Mouse (Mus musculus) liver, embryonic 11.5 days (tissue): ENCODE results near the gene Tex14. TPM values are rescaled to one million over a fixed set of nuclear protein-coding genes. Genes with fewer than 3 reads are reported as not detected.

ENCODE experiments used
- ATAC-seq: fragments of 200-750 bp; cut with Nextera tagmentation; replicated peaks from 2 replicates; pipeline ENCODE4 v1.8.0; 2017; ENCODE audit warnings: moderate number of reproducible peaks, mild to moderate bottlenecking, moderate TSS enrichment, moderate library complexity; ENCODE audit not compliant: low FRiP score
- DNase-seq: peaks from one replicate; pipeline ENCODE4 v3.0.0-alpha.2; 2017; ENCODE audit warnings: low spot score
- H3K27ac ChIP-seq: fragments of 300-500 bp; sonication (generic); 2 replicates; pipeline ENCODE4 v1.5.1; 2014; ENCODE audit warnings: mild to moderate bottlenecking, low read depth, low read length, control low read depth
- H3K27me3 ChIP-seq: fragments of 300-500 bp; sonication (generic); replicated peaks from 2 replicates; pipeline ENCODE4 v1.6.1; 2014; ENCODE audit warnings: low read length, mixed read lengths; ENCODE audit not compliant: control insufficient read depth, insufficient read depth
- H3K36me3 ChIP-seq: fragments of 300-500 bp; sonication (generic); 2 replicates; pipeline ENCODE4 v1.6.1; 2014; ENCODE audit warnings: mild to moderate bottlenecking, low read length, moderate library complexity, mixed read lengths; ENCODE audit not compliant: control insufficient read depth, insufficient read depth
- H3K4me1 ChIP-seq: fragments of 300-500 bp; sonication (generic); replicated peaks from 2 replicates; pipeline ENCODE4 v1.6.1; 2014; ENCODE audit warnings: low read length, mixed read lengths; ENCODE audit not compliant: control insufficient read depth, insufficient read depth
- H3K4me2 ChIP-seq: fragments of 300-500 bp; sonication (generic); 2 replicates; pipeline ENCODE4 v1.6.1; 2014; ENCODE audit warnings: mild to moderate bottlenecking, control low read depth, moderate library complexity
- H3K4me3 ChIP-seq: fragments of 300-500 bp; sonication (generic); 2 replicates; pipeline ENCODE4 v1.5.1; 2014; ENCODE audit warnings: low read depth, low read length, control low read depth
- H3K9ac ChIP-seq: fragments of 300-500 bp; sonication (generic); 2 replicates; pipeline ENCODE4 v1.6.1; 2014; ENCODE audit warnings: low read depth, low read length, control low read depth
- H3K9me3 ChIP-seq: fragments of 300-500 bp; sonication (generic); 2 replicates; pipeline ENCODE4 v1.6.1; 2016; ENCODE audit warnings: low read length, inconsistent platforms, mixed read lengths; ENCODE audit not compliant: control insufficient read depth
- WGBS: fragments of 180-500 bp; shearing (Covaris S2); extraction: QIAGEN DNeasy Blood & Tissue Kit; methylation state at CpG from one replicate; pipeline ENCODE4 v1.1.7; 2014; 5-methylcytosine and 5-hydroxymethylcytosine counted together
- polyA plus RNA-seq: library from polyadenylated mRNA; unstranded; fragments of >200 nt; fragmentation: Nextera tagmentation; extraction: Ambion mirVana; gene quantifications from 2 replicates; pipeline ENCODE4 v1.2.1, GENCODE M21; 2014

The Tex14 gene
- polyA plus RNA-seq, 1 experiment from 2014 or later = 0.32 TPM

DNA sequence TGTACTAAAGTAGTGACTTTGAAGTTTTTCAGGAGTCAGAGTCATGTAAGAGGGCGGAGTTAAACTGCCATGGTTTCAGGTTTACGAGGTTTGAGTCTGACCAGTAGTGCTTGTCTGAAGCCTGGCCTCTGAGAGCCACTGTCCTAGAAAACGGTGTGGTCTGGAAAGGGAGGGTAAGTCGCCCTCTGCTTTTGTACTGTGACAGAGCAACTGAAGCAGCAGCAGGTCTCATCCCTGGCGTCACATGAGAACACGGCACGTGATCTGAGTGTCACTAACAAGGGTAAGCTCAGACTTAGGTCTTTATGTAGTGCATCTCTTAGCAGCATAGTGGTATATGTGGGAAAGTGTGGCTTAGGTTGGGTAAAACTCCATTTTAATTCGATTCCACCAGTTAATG, 137.4 kb downstream of the Tex14 start:
- ATAC-seq (no peak), DNase-seq (no peak)
- Histone ChIP-seq H3K36me3 (no peaks in the 10 kb centered on the region), H3K9ac (no peak overlapping the region), H3K27me3 (no peaks in the 10 kb centered on the region), H3K4me3 (no peak overlapping the region), H3K27ac (no peak overlapping the region), H3K9me3 (no peaks in the 10 kb centered on the region), H3K4me2 (no peak overlapping the region), H3K4me1 (no peaks in the 10 kb centered on the region)
- WGBS = 43% methylated on average over 8 of the region's 8 CpGs

DNA sequence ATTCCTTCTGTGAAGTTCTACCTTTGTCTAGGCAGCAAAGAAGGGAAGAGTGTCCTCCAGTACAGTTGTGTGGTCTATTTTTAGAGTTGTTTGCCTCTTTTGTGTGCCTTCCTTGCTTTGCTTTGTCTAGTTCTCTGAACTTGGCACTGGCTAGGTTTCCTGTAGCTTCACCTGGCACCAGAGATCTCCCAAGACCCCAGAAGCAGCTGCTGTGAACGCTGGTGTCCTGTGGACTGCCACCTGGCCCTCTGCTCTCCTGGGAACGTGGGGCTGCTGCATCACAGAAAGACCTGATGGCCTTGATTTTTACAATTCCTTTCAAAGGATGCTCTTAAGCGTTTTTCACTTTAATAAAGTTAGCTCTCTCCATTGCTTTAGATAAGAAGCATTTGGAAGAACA, 138.0 kb downstream of the Tex14 start:
- DNase-seq = no peak

DNA sequence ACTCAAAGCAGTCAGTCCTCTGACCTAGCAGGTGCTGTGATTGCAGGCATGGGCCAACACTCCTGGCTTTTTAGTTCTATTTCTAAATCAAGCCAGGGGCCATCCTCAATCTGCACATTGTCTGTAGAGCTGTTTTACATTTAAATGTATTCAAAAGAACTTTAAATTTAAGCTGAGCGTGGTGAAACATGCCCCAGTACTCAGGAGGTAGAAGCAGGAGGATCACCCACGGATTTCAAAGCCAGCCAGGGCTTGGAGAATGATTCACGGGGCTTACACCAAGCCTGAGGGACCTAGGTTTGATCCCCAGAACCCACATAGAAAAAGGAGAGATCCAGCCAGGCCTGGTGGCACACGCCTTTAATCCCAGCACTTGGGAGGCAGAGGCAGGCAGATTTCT, 148.5 kb downstream of the Tex14 start:
- ATAC-seq (no peak), DNase-seq (no peak)
- H3K27ac ChIP-seq = no peak overlapping the region
- no peaks in the 10 kb centered on the region for H3K9me3 ChIP-seq
- H3K4me1 ChIP-seq = no peaks in the 10 kb centered on the region; the same call in 1 of the 2 replicates
- H3K27me3 ChIP-seq = no peaks in the 10 kb centered on the region
- 65% methylated on average over 4 of the region's 4 CpGs for WGBS
- H3K9ac ChIP-seq = no peak overlapping the region
- H3K4me3 ChIP-seq = no peak overlapping the region
- H3K4me2 ChIP-seq = no peak overlapping the region
- no peaks in the 10 kb centered on the region for H3K36me3 ChIP-seq

More for the DNA sequence above, 138.0 kb downstream of the Tex14 start:
- ATAC-seq = no peak
- Histone ChIP-seq H3K9me3 (no peaks in the 10 kb centered on the region), H3K9ac (no peak overlapping the region), H3K4me1 (no peaks in the 10 kb centered on the region), H3K36me3 (no peaks in the 10 kb centered on the region), H3K27me3 (no peaks in the 10 kb centered on the region), H3K27ac (no peak overlapping the region), H3K4me2 (no peak overlapping the region), H3K4me3 (no peak overlapping the region)
- 47% methylated on average over 3 of the region's 3 CpGs for WGBS

DNA sequence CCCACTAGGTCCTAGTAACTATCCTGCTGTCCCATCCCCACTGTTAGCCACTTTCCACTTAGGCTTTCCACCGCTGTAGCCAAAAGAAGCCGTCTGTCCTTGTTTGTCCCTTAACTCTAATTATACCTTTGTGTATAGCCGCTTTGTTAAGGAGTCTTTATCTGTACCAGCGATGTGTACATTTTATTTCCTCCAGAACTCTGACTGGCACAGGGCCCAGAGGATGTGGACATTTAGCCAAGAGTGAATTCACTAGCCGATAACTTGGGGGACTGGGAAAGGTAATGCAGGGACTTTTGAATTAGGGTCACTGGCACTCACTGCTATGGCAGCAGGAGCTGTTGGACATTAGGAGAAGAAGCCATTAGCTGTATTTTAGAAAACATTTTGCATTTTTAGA, 149.5 kb downstream of the Tex14 start:
- WGBS = 68% methylated on average over 5 of the region's 5 CpGs
- no peaks in the 10 kb centered on the region for H3K27me3 ChIP-seq
- H3K4me2 ChIP-seq = no peak overlapping the region
- H3K4me1 ChIP-seq = no peaks in the 10 kb centered on the region; the same call in 1 of the 2 replicates
- no peak overlapping the region for H3K27ac ChIP-seq
- H3K9me3 ChIP-seq = no peaks in the 10 kb centered on the region
- no peak overlapping the region for H3K9ac ChIP-seq
- H3K4me3 ChIP-seq = no peak overlapping the region
- no peaks in the 10 kb centered on the region for H3K36me3 ChIP-seq
- no peak for DNase-seq
- ATAC-seq = no peak

DNA sequence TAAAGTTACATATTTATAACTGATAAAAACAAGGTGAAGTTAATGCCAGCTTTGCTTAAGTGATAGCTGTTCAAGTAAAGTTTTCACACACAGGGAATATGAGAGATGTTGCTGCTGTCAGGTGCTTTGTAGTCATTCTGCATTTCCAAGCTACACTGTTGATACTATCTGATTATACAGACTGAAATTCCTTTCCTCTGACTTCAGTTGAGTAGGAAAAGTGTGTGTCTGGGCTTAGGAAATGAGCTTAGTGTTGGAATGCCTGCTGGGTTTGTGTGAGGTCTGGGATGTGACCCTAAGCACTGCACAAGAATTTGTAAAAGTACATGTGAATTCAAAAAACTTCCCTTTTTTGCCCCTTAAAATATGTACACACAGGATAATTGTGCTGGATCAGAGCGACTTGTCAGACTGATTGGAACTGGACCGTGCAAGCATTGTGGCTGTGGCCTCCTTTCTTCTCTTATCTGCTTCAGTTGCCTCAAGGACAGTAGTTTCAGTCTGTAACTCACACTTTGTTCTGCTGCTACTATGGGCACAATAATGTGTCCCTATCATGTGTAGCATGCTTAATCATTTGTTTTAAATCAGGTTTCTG, 150.3 kb downstream of the Tex14 start:
- no peaks in the 10 kb centered on the region for H3K27me3 ChIP-seq
- no peak overlapping the region for H3K27ac ChIP-seq
- 35% methylated on average over 2 of the region's 2 CpGs for WGBS
- DNase-seq = no peak
- no peaks in the 10 kb centered on the region for H3K9me3 ChIP-seq
- H3K4me1 ChIP-seq = no peaks in the 10 kb centered on the region; the same call in 1 of the 2 replicates
- no peak for ATAC-seq
- no peak overlapping the region for H3K4me2 ChIP-seq
- 0 out of 2 replicates have a peak overlapping the region, but pooled peaks have one; percentile 16 for H3K9ac ChIP-seq
- H3K36me3 ChIP-seq = no peaks in the 10 kb centered on the region
- no peak overlapping the region for H3K4me3 ChIP-seq

DNA sequence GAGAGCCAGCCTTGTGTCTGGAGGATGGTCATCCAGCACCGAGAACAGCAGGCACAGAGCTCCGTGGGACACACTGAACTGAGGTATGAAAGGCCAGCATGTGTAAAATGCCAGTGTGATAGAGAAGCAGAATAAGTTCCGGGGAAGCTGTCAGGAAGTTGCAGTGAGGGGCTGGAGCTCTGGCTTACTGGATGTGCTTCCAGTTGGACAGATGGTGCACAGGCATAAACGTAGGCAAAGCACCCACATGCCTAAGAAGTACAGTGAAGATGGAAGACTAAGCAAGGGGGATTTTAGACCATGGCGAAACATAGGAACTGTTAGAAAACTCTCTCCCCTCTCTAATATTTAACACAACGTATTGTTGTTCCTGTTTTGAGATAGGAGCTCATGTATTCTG, 156.3 kb downstream of the Tex14 start:
- Histone ChIP-seq H3K4me2 (no peak overlapping the region), H3K4me3 (no peak overlapping the region), H3K27ac (no peak overlapping the region), H3K27me3 (no peaks in the 10 kb centered on the region), H3K9me3 (no peaks in the 10 kb centered on the region), H3K4me1 (no peaks in the 10 kb centered on the region; the same call in 1 of the 2 replicates), H3K9ac (no peak overlapping the region), H3K36me3 (no peaks in the 10 kb centered on the region)
- ATAC-seq = no peak
- DNase-seq = no peak
- WGBS = 59% methylated on average over 6 of the region's 6 CpGs

DNA sequence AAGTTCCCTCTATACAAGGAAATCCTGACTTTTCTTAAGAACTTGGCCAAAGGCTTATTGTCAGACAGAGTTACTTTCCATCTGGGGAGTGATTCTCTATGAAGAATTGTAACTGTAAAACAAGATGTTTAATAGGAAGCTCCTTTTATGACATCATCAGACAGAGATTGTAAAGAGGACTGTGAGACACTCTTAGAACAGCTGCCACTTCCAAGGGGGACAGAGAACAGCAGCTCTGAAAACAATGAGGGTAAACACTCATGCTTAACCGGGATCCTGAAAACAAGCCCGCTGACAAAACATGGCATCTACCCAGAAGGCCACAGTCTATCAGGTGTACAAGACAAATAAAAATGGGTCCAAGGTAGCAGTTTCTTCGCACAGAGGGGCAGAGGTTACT, 161.6 kb downstream of the Tex14 start, which contains the start of gene Gm11492:
Gene Gm11492 (plus strand): TSS at position 153 of the 400 bp plus-strand sequence.
- WGBS = 61% methylated on average over 3 of the region's 3 CpGs

DNA sequence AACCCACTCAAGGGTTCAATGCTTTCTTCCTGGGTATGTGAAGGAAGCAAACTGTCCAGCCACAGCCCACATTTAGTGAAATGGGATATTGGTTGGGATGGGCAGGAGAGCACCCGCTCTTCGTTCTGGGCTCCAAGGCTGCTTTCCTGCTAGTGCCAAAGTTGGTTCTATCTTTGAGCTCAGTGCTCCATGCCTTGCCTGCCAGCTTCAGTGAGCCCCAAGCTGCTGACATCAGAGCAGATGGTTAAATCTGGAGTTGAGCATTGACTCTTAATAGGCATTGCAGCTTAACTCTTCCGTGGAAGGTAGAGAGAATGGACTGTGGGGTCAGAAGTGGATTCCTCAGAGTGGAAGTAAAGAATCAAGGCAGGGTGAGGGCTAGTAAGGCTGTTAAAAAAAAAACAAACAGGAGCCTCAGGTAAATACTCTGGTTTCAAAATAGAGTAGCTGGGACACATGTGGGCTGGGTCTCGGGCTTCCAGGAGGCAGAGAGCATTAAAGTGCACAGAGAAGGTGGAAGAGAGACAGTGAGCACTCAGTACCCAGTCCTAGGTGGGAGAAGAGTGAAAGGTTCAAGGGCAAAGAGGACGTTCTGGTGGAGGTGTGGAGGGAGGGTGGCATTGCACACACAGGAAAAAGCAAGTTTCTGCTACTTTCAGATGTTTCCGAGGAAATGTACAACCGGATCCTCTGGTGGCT, 163.5 kb downstream of the Tex14 start, which contains the start of gene Sept4:
Gene Sept4 (plus strand): TSS at position 649 of the 699 bp plus-strand sequence.
- H3K4me3 ChIP-seq = no peak within 1 kb of the TSS
- peaks cover 2% of the 10 kb centered on the region; the same call in 1 of the 2 replicates for H3K4me1 ChIP-seq
- no peaks in the 10 kb centered on the region for H3K27me3 ChIP-seq
- no peaks in the 10 kb centered on the region for H3K36me3 ChIP-seq
- H3K9ac ChIP-seq = no peak within 1 kb of the TSS
- no peak within 1 kb of the TSS for H3K27ac ChIP-seq
- no peaks in the 10 kb centered on the region for H3K9me3 ChIP-seq
- no peak within 1 kb of the TSS for H3K4me2 ChIP-seq
- no peak for ATAC-seq
- WGBS = 75% methylated on average over 7 of the region's 7 CpGs
- no peak for DNase-seq

More for the DNA sequence above, 161.6 kb downstream of the Tex14 start, which contains the start of gene Gm11492:
- H3K4me2 ChIP-seq = no peak within 1 kb of the TSS
- H3K4me3 ChIP-seq = no peak within 1 kb of the TSS
- no peak within 1 kb of the TSS for H3K9ac ChIP-seq
- peaks cover 2% of the 10 kb centered on the region; the same call in 1 of the 2 replicates for H3K4me1 ChIP-seq
- no peaks in the 10 kb centered on the region for H3K27me3 ChIP-seq
- ATAC-seq = no peak
- no peaks in the 10 kb centered on the region for H3K36me3 ChIP-seq
- no peak within 1 kb of the TSS for H3K27ac ChIP-seq
- H3K9me3 ChIP-seq = no peaks in the 10 kb centered on the region
- DNase-seq = no peak
